Mouse (Mus musculus) brown adipose tissue, adult 24 weeks (tissue): ENCODE data around the gene Disc1. TPM values are rescaled to one million over a fixed set of nuclear protein-coding genes. Genes with fewer than 3 reads are reported as not detected.

Experiments
- H3K27ac ChIP-seq: fragments of 200-500 bp; replicated peaks from 2 replicates; pipeline ENCODE4 v1.5.1; 2012; ENCODE audit warnings: low read depth, mild to moderate bottlenecking, low read length
- H3K4me1 ChIP-seq: fragments of 200-500 bp; 2 replicates; pipeline ENCODE4 v1.6.1; 2012; ENCODE audit warnings: low read length, mixed read lengths; ENCODE audit not compliant: control insufficient read depth, insufficient read depth, insufficient read length
- H3K4me3 ChIP-seq: fragments of 200-500 bp; 2 replicates; pipeline ENCODE4 v1.5.1; 2012; ENCODE audit warnings: low read depth, mild to moderate bottlenecking, low read length, moderate library complexity; ENCODE audit not compliant: insufficient read depth
- polyA plus RNA-seq: library from polyadenylated mRNA; stranded (reverse); fragments of >200 nt; gene quantifications from 2 replicates; pipeline ENCODE4 v1.2.4, GENCODE M21; 2012; ENCODE audit not compliant: missing spikeins, insufficient read depth, insufficient read length

Disc1 gene
- polyA plus RNA-seq, 1 experiment = 0.40 TPM

- peaks cover 29% of the 10 kb centered on the region for H3K4me1 ChIP-seq
- peak overlapping the region; percentile 64 for H3K27ac ChIP-seq
- H3K4me3 ChIP-seq = no peak overlapping the region
Observed at GRCm38 (mm10) chr8:125226989-125227624, 173.1 kb downstream of the Disc1 start.

DNA sequence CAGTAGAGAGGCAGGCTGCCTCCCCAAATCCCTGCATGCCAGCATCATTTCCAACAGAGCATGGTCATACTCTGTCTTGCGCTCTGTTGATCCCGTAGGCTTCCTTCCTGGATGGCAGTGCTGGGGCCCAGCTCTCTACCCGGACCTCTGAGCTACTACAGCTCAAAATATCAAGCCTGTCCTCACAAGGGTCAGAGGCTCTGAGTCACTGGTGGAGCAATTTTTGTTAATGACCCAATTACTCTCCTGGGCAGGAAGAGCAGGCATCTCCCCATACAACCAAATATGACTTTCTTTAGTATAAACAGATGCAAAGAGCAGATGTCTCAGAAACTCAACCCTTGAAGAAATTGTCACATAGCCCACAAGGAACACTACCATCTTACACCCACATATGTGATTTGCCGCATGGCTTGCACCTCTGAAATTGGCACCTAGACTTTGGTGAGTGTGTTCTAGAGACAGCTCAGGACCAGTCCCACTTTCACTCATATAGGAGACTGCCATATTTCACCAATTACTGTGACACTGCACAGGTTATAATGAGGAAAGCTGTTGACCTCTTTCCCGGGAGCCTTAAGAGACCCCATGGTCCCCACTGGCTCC lies 176.6 kb downstream of the Disc1 start:
- Histone ChIP-seq H3K4me1 (peaks cover 13% of the 10 kb centered on the region), H3K4me3 (no peak overlapping the region)

DNA sequence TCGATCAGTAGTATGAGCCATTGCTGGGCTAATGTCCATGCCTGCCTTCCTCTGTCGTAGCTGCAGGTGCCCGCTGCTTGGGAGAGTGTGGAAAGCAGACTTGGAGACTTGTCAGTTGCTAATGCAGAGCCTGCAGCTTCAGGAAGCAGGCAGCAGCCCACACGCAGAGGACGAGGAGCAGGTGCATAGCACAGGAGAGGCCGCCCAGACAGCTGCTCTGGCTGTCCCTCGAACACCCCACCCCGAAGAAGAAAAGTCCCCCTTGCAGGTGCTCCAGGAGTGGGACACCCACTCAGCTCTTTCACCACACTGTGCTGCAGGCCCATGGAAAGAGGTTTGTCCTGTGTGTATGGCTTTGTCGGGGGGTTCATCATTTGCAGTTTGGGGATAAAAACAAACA lies 178.7 kb downstream of the Disc1 start:
- Histone ChIP-seq H3K4me1 (peaks cover 6% of the 10 kb centered on the region), H3K27ac (no peak overlapping the region), H3K4me3 (no peak overlapping the region)

More for the DNA sequence above, 176.6 kb downstream of the Disc1 start:
- H3K27ac ChIP-seq = no peak overlapping the region

DNA sequence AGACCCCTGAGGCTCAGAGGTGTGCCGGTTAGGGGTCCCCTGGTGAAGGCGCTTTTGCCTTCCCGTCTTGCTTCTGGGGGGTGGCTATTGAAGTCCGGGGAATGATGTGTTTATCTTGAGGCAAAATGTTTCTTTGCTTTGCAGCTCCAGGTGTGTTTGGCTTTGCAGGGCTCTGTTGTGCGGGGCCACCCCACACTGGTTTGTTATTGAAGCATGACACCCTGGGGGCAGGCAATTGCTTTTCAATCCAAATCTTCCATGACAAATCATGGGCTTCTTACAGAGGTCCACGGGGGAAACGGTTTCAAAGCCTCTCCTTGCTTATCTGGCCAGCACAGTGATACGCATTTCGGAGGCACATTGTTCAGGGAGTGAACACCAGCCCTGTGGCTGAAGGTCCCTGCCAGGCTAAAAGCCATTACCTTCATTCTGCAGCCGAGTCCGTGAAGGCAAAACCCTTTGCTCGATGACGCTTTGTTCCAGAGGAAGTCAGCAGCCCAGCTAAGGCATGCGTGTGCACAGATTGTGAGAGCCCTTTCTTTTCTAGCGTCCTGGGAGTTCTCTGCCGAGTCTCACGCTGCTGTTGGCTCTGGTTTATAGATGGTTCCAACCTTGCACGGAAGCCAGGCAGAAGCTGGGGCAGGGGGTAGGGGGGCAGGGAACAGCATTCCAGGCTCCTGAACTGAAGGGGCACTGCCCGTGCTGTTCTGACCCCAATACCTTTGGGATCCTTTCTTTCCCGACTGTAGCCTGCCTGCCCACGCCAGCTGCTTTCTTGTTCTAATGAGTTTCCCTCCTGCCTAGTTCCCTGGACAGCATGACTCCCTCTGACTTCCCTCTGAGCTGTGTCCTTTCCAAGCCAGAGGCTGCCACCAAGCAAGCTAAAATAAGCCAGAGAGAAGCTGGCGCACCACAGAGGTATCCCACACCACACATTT lies 182.2 kb downstream of the Disc1 start:
- H3K27ac ChIP-seq = peak overlapping the region; percentile 30
- H3K4me3 ChIP-seq = peak overlapping the region; percentile 25
- H3K4me1 ChIP-seq = peaks cover 5% of the 10 kb centered on the region

- H3K27ac ChIP-seq = no peak overlapping the region
- no peak overlapping the region for H3K4me3 ChIP-seq
- peaks cover 8% of the 10 kb centered on the region for H3K4me1 ChIP-seq
Observed at GRCm38 (mm10) chr8:125240763-125241162, 186.8 kb downstream of the Disc1 start.

GRCm38 (mm10) chr8:125242382-125242781 lies 188.4 kb downstream of the Disc1 start:
- Histone ChIP-seq H3K27ac (no peak overlapping the region), H3K4me1 (peaks cover 6% of the 10 kb centered on the region; the same call in 1 of the 2 replicates), H3K4me3 (no peak overlapping the region)

DNA sequence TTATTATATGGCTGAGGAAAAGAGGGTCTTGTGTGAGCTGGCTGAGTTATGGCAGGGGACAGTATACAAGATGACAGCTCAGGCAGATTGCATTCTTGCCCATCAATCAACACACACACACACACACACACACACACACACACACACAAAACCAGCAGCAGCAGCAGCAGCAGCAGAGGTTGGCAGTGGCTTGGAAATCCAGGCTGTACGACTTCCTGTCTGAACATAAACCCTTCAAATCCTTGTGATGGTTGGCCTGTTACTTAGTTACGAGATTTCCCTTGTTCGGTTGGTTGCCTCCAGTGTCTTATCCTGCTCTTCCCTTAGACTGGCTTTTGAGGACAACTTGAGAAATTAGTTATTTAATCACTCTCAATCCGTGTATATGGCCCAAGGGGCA lies 188.9 kb downstream of the Disc1 start:
- H3K27ac ChIP-seq = no peak overlapping the region
- no peak overlapping the region for H3K4me3 ChIP-seq
- H3K4me1 ChIP-seq = peaks cover 6% of the 10 kb centered on the region; the same call in 1 of the 2 replicates

- peaks cover 4% of the 10 kb centered on the region; the same call in 1 of the 2 replicates for H3K4me1 ChIP-seq
- H3K4me3 ChIP-seq = no peak overlapping the region
- H3K27ac ChIP-seq = no peak overlapping the region
Observed at GRCm38 (mm10) chr8:125246737-125247292, 192.8 kb downstream of the Disc1 start.

GRCm38 (mm10) chr8:125247349-125247748 lies 193.4 kb downstream of the Disc1 start:
- no peak overlapping the region for H3K4me3 ChIP-seq
- no peak overlapping the region for H3K27ac ChIP-seq
- H3K4me1 ChIP-seq = peaks cover 1% of the 10 kb centered on the region; the same call in 1 of the 2 replicates

- Histone ChIP-seq H3K27ac (no peak overlapping the region), H3K4me1 (no peaks in the 10 kb centered on the region), H3K4me3 (no peak overlapping the region)
Observed at GRCm38 (mm10) chr8:125252946-125253345, 199.0 kb downstream of the Disc1 start.

DNA sequence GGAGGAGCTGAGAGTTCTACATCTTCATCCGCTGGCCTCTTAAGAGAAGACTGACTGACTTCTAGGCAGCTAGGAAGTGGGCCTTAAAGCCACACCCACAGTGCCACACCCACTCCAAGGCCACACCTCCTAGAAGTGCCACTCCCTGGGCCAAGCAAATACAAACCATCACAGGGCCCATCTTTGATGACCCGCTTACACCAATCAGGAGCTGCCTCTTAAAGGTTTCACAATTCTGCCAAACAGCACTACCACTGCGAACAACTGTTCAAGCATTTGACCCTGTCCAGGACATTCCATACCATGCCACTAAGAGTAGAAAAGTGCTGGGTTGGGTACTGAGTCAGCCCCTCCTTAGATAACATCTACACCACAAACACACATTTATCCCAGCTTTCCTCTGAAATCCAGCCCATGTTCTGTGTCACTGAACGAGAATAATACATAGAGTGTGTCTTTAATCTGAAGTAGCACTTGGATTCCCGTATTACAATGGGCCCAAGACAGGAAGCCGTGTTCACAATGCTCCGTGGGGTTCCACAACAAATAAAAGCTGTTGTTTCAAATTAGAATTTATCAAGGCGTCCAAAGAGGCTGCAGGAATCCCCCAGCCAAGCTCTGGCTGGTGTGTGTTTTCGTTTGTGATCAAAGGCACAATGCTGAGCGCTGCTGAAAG lies 199.6 kb downstream of the Disc1 start:
- H3K4me1 ChIP-seq = no peaks in the 10 kb centered on the region; the same call in 1 of the 2 replicates
- peak overlapping the region; percentile 51 for H3K27ac ChIP-seq
- peak overlapping the region; percentile 40 for H3K4me3 ChIP-seq

GRCm38 (mm10) chr8:125254188-125255005 lies 200.4 kb downstream of the Disc1 start:
- Histone ChIP-seq H3K4me1 (no peaks in the 10 kb centered on the region; the same call in 1 of the 2 replicates), H3K27ac (peak overlapping the region; percentile 51; the same call in 1 of the 2 replicates), H3K4me3 (peak overlapping the region; percentile 40)

DNA sequence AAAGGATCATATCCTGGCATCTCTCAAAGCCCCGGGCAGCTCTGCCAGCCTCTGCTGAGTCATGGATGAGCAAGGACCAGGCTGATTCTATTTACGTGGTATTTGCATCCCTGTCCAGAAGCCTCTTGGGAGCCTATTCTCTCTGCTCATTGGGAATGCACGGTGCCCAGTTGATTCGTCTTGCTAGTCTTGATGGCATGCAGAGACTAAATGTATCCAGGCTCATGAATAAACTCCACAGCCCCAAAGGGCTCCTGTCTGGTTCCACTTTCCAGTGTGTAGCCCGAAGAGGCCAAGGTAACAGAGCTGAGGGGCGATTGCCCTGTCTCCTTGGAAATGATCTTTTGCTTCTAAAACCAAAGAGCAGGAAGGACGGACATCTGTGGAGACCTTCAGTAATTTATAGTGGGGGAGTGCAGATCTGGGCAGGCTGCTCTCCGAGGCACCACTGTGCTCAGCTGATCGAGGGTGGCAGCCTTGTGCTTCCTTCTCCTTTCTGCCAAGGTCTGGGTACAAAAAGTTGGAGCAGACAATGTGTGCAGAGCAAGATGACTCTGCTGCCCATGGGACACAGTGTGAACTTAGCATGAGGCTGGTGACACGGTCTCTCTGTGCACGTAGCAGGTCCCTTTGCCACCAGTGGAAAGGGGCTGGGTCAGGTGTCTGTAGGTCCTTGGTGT lies 201.2 kb downstream of the Disc1 start:
- H3K27ac ChIP-seq = no peak overlapping the region
- H3K4me1 ChIP-seq = no peaks in the 10 kb centered on the region; the same call in 1 of the 2 replicates
- no peak overlapping the region for H3K4me3 ChIP-seq
